Mouse (Mus musculus) lung, embryonic 15.5 days (tissue): ENCODE results near the gene St6galnac6. TPM values are rescaled to one million over a fixed set of nuclear protein-coding genes. Genes with fewer than 3 reads are reported as not detected.

ENCODE experiments used
- ATAC-seq: fragments of 200-750 bp; cut with Nextera tagmentation; 2 replicates; pipeline ENCODE4 v1.8.0; 2017; ENCODE audit warnings: moderate number of reproducible peaks, borderline replicate concordance; ENCODE audit not compliant: low FRiP score, low TSS enrichment; ENCODE audit errors: extremely low read depth
- H3K27ac ChIP-seq: fragments of 300-500 bp; sonication (generic); 2 replicates; pipeline ENCODE4 v1.5.1; 2015; ENCODE audit warnings: moderate library complexity, mild to moderate bottlenecking, inconsistent platforms
- H3K27me3 ChIP-seq: fragments of 300-500 bp; sonication (generic); 2 replicates; pipeline ENCODE4 v1.6.1; 2015; ENCODE audit warnings: inconsistent platforms
- H3K36me3 ChIP-seq: fragments of 300-500 bp; sonication (generic); 2 replicates; pipeline ENCODE4 v1.6.1; 2015; ENCODE audit warnings: inconsistent platforms
- H3K4me1 ChIP-seq: fragments of 300-500 bp; sonication (generic); 2 replicates; pipeline ENCODE4 v1.6.1; 2015; ENCODE audit warnings: inconsistent platforms
- H3K4me2 ChIP-seq: fragments of 300-500 bp; sonication (generic); 2 replicates; pipeline ENCODE4 v1.6.1; 2015; ENCODE audit warnings: inconsistent platforms, mild to moderate bottlenecking, moderate library complexity
- H3K4me3 ChIP-seq: fragments of 300-500 bp; sonication (generic); 2 replicates; pipeline ENCODE4 v1.5.1; 2015; ENCODE audit warnings: mild to moderate bottlenecking, inconsistent platforms
- H3K9ac ChIP-seq: fragments of 300-500 bp; sonication (generic); 2 replicates; pipeline ENCODE4 v1.6.1; 2015; ENCODE audit warnings: inconsistent platforms
- H3K9me3 ChIP-seq: fragments of 300-500 bp; sonication (generic); 2 replicates; pipeline ENCODE4 v1.6.1; 2016; ENCODE audit warnings: inconsistent platforms
- WGBS: fragments of 180-500 bp; shearing (Covaris S2); methylation state at CpG from one replicate; pipeline ENCODE4 v1.1.7; 2015; 5-methylcytosine and 5-hydroxymethylcytosine counted together
- polyA plus RNA-seq: library from polyadenylated mRNA; unstranded; fragments of >200 nt; fragmentation: Nextera tagmentation; extraction: Ambion mirVana; gene quantifications from 2 replicates; pipeline ENCODE4 v1.2.1, GENCODE M21; 2015

Gene St6galnac6
- polyA plus RNA-seq, 1 experiment from 2014 or later = 26.2 TPM

DNA sequence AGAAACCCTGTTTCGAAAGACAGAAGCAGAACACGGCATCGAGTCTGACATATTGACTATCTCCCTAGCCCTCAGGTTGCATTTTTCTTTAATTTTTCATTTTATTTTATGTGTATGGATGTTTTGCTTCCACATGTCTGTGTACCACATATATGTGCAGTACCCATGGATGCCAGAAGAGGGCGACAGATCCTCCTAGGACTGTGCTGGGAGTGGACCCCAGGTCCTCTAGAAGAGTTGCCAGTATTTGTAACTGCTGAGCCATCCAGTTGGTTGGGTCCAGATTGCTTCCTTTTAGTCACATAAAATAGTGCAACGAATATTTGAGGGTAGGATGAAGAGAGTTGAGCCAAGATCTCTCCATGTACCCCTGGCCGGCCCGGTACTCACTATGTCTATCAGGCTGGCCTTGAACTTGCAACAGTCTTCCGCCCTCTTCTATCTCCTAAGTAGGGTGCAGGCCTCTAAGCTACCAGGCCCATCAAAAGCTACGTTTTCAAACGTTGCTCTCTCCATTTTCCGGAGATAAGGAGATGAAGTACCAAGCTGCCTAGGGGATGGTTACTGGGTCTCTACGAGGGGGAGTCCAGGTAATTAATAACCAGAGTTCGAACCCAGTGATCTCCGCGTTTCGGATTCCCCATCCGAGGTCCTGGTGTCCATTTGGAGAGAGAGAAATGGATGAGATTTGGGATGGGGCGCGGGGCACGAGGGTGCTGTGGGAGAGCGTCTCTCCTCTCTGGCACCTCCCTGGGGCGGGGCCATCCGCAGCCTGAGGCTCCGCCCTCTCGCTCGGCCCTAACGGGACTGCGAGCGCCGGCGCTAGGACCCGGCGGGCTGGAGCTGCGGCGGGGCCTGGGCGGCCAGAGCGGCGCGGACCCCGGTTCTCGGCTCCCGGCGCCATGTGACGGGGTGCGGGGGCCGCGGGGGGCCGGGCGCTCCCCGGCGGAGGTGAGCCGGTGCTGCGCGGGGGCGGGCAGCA is 6.9 kb downstream of the St6galnac6 start:
- WGBS = 11% methylated on average over 52 of the region's 55 CpGs
- peak; percentile 81 for ATAC-seq
- peaks cover 54% of the 10 kb centered on the region for H3K4me1 ChIP-seq

DNA sequence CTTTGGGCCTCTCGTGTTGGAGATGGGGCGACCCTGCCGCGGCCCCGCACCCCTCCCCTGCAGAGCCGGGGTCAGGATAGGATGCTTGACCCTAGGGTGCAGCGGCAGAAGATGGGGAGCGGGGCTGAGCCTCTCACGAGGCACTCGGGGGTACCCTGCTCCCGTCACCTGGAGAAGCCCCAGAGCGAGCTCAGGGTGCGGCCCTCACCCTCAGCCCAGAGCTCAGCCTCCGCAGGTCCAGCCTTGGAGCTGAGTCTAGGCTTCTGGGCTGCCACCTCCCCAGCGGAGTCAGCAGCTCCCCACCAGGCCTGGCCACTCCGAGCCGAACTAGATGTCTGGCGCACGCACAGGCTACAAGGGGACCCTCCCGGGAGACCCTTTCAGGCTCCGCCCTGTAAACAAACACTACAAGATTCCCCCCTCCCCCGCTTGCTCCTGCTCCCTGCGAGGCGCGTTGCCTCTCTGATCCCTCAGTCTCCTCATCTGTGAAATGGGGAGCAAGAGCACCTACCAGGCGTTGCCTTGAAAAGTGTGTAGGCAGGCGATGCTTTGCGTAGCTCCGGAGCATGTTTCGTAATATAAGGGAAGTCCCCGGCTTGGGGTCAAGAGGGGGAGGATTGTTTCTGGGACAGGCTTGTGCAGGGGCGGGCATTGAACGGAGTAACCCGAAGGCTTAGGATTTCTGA is 7.9 kb downstream of the St6galnac6 start:
- Histone ChIP-seq H3K27ac (peak overlapping the region; percentile 65), H3K9ac (peak overlapping the region; percentile 69), H3K4me3 (peak overlapping the region; percentile 80), H3K4me1 (peaks cover 45% of the 10 kb centered on the region), H3K36me3 (no peaks in the 10 kb centered on the region), H3K27me3 (no peaks in the 10 kb centered on the region), H3K4me2 (peak overlapping the region; percentile 90), H3K9me3 (no peaks in the 10 kb centered on the region)
- 3% methylated on average over 34 of the region's 34 CpGs for WGBS
- peak; percentile 32 for ATAC-seq

More for the DNA sequence above, 6.9 kb downstream of the St6galnac6 start:
- no peaks in the 10 kb centered on the region for H3K36me3 ChIP-seq
- peak overlapping the region; percentile 90 for H3K4me2 ChIP-seq
- H3K27ac ChIP-seq = peak overlapping the region; percentile 65
- H3K4me3 ChIP-seq = peak overlapping the region; percentile 80
- no peaks in the 10 kb centered on the region for H3K9me3 ChIP-seq
- peak overlapping the region; percentile 69 for H3K9ac ChIP-seq
- H3K27me3 ChIP-seq = no peaks in the 10 kb centered on the region

DNA sequence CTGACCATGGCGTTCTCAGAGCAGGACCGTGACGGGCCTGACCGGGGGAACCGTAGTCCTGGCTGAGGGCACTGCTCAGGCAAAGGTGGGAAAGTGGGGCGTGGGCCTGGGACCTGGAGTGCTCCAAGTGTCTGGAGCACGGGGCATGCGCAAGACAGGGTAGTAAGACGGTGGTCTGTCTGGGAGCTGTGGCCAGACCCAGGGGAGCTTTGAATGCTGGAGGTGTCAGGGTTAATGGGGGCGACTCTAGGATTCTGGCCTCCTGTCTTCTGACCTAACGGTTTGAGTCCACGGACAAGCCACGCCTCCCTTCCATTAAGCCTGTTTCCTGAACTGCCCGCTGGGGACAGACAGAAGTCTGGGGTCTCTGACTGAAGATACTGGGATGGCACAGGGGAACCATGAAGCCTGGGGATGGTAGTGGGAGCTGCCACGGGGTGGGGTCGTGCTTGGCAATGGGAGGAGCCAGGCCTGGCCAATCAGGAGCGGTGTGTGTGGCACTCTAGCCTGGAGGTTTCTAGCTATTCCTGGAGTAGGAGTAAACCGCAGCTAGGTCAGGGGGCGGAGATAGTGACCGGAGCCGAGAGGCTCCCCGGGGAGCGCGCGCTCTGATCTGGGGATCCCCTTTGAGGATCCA is 8.8 kb downstream of the St6galnac6 start:
- Histone ChIP-seq H3K27me3 (no peaks in the 10 kb centered on the region), H3K4me2 (peak overlapping the region; percentile 90), H3K4me3 (peak overlapping the region; percentile 80), H3K36me3 (no peaks in the 10 kb centered on the region), H3K9me3 (no peaks in the 10 kb centered on the region), H3K4me1 (peaks cover 42% of the 10 kb centered on the region), H3K27ac (peak overlapping the region; percentile 67), H3K9ac (peak overlapping the region; percentile 38)
- WGBS = 6% methylated on average over 25 of the region's 25 CpGs
- ATAC-seq = peak; percentile 53

DNA sequence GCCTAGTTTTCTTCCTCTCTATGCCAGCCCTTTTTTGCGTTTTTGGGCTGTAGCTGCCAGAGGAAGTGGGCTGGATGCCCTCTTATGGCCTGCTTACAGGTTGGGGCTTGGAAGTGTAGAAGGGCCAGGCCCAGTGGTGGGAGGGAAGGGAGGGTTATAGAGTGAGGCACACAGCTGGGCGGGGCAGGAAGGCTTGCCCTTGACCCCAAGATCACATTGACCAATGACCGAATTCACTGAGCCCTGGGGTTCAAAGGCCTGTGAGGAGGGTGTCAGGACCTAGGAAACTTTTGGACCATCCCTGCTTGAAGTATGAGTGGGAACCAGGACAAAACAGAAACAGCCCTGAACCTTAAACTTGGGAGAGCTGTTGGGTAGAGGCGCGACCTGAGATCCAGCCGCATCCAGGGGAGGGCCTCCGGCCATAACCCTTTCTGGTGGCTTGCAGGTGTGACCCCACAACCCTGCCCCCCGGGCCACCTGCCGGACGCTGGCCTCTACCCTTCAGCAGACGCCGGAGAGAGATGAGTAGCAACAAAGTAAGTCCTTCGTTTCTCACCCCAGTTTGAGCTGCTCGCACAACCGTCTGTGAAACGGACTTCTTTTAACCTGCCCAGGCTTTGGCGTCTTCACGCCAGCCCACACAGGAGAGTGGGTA is 9.4 kb downstream of the St6galnac6 start:
- Histone ChIP-seq H3K36me3 (peaks cover 3% of the 10 kb centered on the region; the same call in 1 of the 2 replicates), H3K27ac (peak overlapping the region; percentile 67; the same call in 1 of the 2 replicates), H3K4me2 (peak overlapping the region; percentile 90), H3K9me3 (no peaks in the 10 kb centered on the region), H3K4me3 (peak overlapping the region; percentile 80), H3K4me1 (peaks cover 42% of the 10 kb centered on the region), H3K9ac (peak overlapping the region; percentile 38), H3K27me3 (no peaks in the 10 kb centered on the region)
- ATAC-seq = no peak
- 50% methylated on average over 18 of the region's 18 CpGs for WGBS

- no peaks in the 10 kb centered on the region for H3K27me3 ChIP-seq
- no peak for ATAC-seq
- peak overlapping the region; percentile 47 for H3K4me3 ChIP-seq
- H3K9me3 ChIP-seq = no peaks in the 10 kb centered on the region
- 9% methylated on average over 23 of the region's 23 CpGs for WGBS
- peaks cover 14% of the 10 kb centered on the region for H3K36me3 ChIP-seq
- peak overlapping the region; percentile 72 for H3K4me2 ChIP-seq
- peak overlapping the region; percentile 48 for H3K9ac ChIP-seq
- peak overlapping the region; percentile 68 for H3K27ac ChIP-seq
- peaks cover 42% of the 10 kb centered on the region for H3K4me1 ChIP-seq
Measured at GRCm38 (mm10) chr2:32610610-32611229, 11.2 kb downstream of the St6galnac6 start.

DNA sequence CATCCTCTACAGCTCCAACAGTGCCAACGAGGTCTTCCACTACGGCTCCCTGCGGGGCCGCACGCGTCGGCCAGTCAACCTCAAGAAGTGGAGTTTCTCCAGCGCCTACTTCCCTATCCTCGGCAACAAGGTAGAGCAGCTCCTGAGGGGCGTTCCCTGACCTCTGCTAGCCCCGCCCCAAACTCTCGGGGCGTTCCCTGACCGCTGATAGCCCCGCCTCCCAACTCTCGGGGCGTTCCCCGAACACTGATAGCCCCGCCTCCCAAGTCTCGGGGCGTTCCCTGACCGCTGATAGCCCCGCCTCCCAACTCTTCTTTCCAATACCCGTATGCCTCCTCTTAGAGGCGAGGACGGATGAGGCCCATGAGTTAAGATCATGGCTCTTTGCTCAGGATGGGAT is 12.8 kb downstream of the St6galnac6 start:
- Histone ChIP-seq H3K9me3 (no peaks in the 10 kb centered on the region), H3K4me1 (peaks cover 36% of the 10 kb centered on the region), H3K27ac (no peak overlapping the region), H3K36me3 (peaks cover 24% of the 10 kb centered on the region), H3K4me3 (no peak overlapping the region), H3K27me3 (no peaks in the 10 kb centered on the region), H3K4me2 (no peak overlapping the region), H3K9ac (no peak overlapping the region)
- ATAC-seq = no peak
- WGBS = 70% methylated on average over 26 of the region's 26 CpGs

DNA sequence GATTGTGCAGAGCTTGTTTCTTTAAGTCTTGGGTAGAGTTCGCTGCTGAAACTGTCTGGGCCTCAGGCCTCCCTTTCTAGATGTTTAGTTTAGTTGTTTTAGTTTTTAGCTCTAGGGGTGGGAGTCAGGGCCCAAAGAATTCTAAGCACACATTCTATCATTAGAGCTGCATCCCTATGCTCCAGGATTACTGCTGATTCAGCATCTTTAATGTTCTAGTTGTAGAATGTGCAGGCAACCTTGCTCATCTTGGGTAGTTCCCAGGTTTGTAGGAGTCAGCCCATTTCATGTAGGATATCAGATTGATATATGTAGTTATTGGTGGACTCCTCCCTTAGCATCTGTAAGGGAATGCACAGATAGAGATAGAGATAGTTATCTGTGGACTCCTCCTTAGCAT is 17.6 kb downstream of the St6galnac6 start:
- Histone ChIP-seq H3K4me1 (peaks cover 36% of the 10 kb centered on the region), H3K27me3 (no peaks in the 10 kb centered on the region), H3K9ac (no peak overlapping the region), H3K9me3 (no peaks in the 10 kb centered on the region), H3K27ac (no peak overlapping the region), H3K4me2 (no peak overlapping the region), H3K4me3 (no peak overlapping the region), H3K36me3 (peaks cover 29% of the 10 kb centered on the region)
- WGBS = 100% methylated on average over 1 of the region's 1 CpGs
- ATAC-seq = no peak

DNA sequence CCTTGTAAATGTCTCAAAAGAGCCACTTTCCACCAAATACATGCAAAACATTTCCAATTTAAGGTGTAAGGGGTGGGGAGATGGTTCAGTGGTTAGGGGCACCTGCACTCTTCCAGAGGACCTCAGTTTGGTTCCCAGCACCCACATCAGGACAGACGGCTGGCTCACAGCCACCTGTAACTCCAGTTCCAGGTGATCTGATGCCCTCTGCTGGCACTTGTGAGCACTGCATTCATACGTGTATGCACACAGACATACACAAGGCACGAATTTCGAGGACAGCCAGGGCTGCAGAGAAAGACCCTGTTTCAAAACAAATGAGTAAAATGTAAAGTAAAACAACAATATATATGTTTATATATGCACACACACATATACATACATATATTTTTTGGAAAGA is 18.1 kb downstream of the St6galnac6 start:
- peaks cover 29% of the 10 kb centered on the region for H3K36me3 ChIP-seq
- WGBS = 94% methylated on average over 4 of the region's 4 CpGs

DNA sequence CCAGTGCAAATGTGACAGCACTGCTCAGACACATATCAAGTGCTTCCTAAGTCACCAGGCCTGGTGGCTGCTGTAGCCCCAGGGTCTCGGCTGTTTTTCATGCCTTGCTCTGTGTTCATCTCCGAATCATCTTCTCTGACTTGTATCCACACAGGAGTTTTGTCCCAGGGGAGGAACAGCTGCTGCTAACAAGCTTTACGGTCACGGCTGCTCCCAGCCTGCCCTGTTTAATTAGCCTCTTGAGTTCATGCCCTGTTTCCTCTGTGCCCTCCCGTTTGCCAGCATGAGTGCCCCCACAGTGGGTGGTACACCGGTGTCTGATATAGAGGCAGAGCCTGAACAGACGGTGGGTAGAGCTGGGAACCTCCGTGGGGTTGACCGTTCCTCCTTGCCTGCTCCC is 18.5 kb downstream of the St6galnac6 start:
- Histone ChIP-seq H3K27ac (no peak overlapping the region), H3K4me3 (no peak overlapping the region), H3K27me3 (no peaks in the 10 kb centered on the region), H3K36me3 (peaks cover 29% of the 10 kb centered on the region), H3K4me1 (peaks cover 40% of the 10 kb centered on the region), H3K9me3 (no peaks in the 10 kb centered on the region), H3K9ac (no peak overlapping the region), H3K4me2 (no peak overlapping the region)
- ATAC-seq = no peak
- 79% methylated on average over 9 of the region's 9 CpGs for WGBS

More for the DNA sequence above, 18.1 kb downstream of the St6galnac6 start:
- Histone ChIP-seq H3K9ac (no peak overlapping the region), H3K4me1 (peaks cover 40% of the 10 kb centered on the region), H3K4me2 (no peak overlapping the region), H3K4me3 (no peak overlapping the region), H3K27ac (no peak overlapping the region), H3K27me3 (no peaks in the 10 kb centered on the region), H3K9me3 (no peaks in the 10 kb centered on the region)
- ATAC-seq = no peak

- Histone ChIP-seq H3K9me3 (no peaks in the 10 kb centered on the region), H3K4me1 (peaks cover 61% of the 10 kb centered on the region), H3K36me3 (peaks cover 15% of the 10 kb centered on the region), H3K9ac (no peak overlapping the region), H3K27ac (peak overlapping the region; percentile 89), H3K27me3 (no peaks in the 10 kb centered on the region), H3K4me2 (peak overlapping the region; percentile 17), H3K4me3 (no peak overlapping the region)
- 4% methylated on average over 4 of the region's 4 CpGs for WGBS
- ATAC-seq = peak; percentile 73
Measured at GRCm38 (mm10) chr2:32620682-32621516, 21.4 kb downstream of the St6galnac6 start.
